Mouse (Mus musculus) olfactory bulb, adult 2 months (tissue): ENCODE measurements around the gene Ugt1a9.
"Not testable (repeated sequence)": the region's sequence is repeated elsewhere in the genome, so short reads cannot be mapped to it uniquely, and the experiment has no call there.

Source experiments
- CTCF ChIP-seq: fragments of 200-500 bp; IDR thresholded peaks from 2 replicates; pipeline ENCODE4 v1.5.1; 2012; ENCODE audit warnings: low read depth, mild to moderate bottlenecking, low read length, moderate library complexity; ENCODE audit not compliant: insufficient read depth
- POLR2A ChIP-seq: fragments of 200-500 bp; IDR thresholded peaks from 2 replicates; pipeline ENCODE4 v1.6.1; 2012; ENCODE audit warnings: mild to moderate bottlenecking, low read depth, low read length, moderate library complexity; ENCODE audit not compliant: insufficient read depth

GRCm38 (mm10) chr1:88129091-88129490, 58.5 kb downstream of the Ugt1a9 start:
- TF ChIP-seq POLR2A, CTCF: not testable (repeated sequence)
